Mouse (Mus musculus): ENCODE results near the gene Zkscan3.

- TF ChIP-seq POLR2A (IDR thresholded peaks at IDR 0.05; ENCODE audit: borderline replicate concordance, extremely low read depth, low read depth, low read length): peak; percentile 80; the same call in 1 of the 2 replicates
- no peak for TF ChIP-seq CTCF (IDR thresholded peaks at IDR 0.05; ENCODE audit: insufficient read depth, low read length)
Observed at GRCm38 (mm10) chr13:21402287-21402846, at the start of gene Zkscan3.
